Mouse (Mus musculus) megakaryocyte, adult 5-6 weeks (primary cell): ENCODE measurements around the gene Evi2a. TPM values are rescaled to one million over a fixed set of nuclear protein-coding genes. Genes with fewer than 3 reads are reported as not detected.

Experiments
- total RNA-seq, 2 experiments: library from RNA; stranded (forward) in 1 of 2; stranded (reverse) in 1 of 2; fragments of 153-499, 151-499 nt in 1 of 2; fragments of 221-1000, 200-1000 nt in 1 of 2; gene quantifications; 2 replicates each; pipeline versions ENCODE4 v1.2.3 to v1.2.4; 2015 to 2017

The Evi2a gene
- total RNA-seq, 2 experiments from 2014 or later, result 257 to 296 TPM

Other genes starting within 250 kb of the Evi2a start
- not detected in 2 replicates for gene Gm9964, start 233.7 kb downstream of the Evi2a start, total RNA-seq (2015)
- not detected in 2 replicates for gene Gm9964, start 233.7 kb downstream of the Evi2a start, total RNA-seq (2017)
- 16.5 and 18.7 TPM in 2 replicates for gene Nf1, start 190.9 kb downstream of the Evi2a start, total RNA-seq (2015)
- gene Nf1, start 190.9 kb downstream of the Evi2a start, total RNA-seq (2017), result 9.9 and 15.7 TPM in 2 replicates
- gene Omg, start 26.5 kb downstream of the Evi2a start, total RNA-seq (2015), result 2.8 and 3.4 TPM in 2 replicates
- 0.37 and 1.1 TPM in 2 replicates for gene Omg, start 26.5 kb downstream of the Evi2a start, total RNA-seq (2017)
- 1,009 and 1,045 TPM in 2 replicates for gene Evi2b, start 6.8 kb downstream of the Evi2a start, total RNA-seq (2015)
- gene Evi2b, start 6.8 kb downstream of the Evi2a start, total RNA-seq (2017), result 207 and 252 TPM in 2 replicates
- gene Evi2, start within 50 bp of the Evi2a start, total RNA-seq (2015), result 115 and 116 TPM in 2 replicates
- 21.3 and 21.8 TPM in 2 replicates for gene Evi2, start within 50 bp of the Evi2a start, total RNA-seq (2017)
- gene Rab11fip4, start 60.6 kb upstream of the Evi2a start, total RNA-seq (2015), result 3.7 and 4.9 TPM in 2 replicates
- gene Rab11fip4, start 60.6 kb upstream of the Evi2a start, total RNA-seq (2017), result 13.3 and 17.8 TPM in 2 replicates